Mouse (Mus musculus) lung, postnatal 36 days (tissue): ENCODE measurements at regions not wholly inside any gene's neighbourhood (a gene's known extent, or its start where the extent isn't known, plus 50 kb on each side); places are given as distances from the start of the nearest gene placed in this dataset.
A peak's percentile ranks its signal among the peaks of the same experiment; 100 is the strongest.

ENCODE experiments used
- DNase-seq: peaks from one replicate; pipeline ENCODE4 v3.0.0; 2022; ENCODE audit warnings: mixed read lengths

GRCm38 (mm10) chr10:21740256-21740655, 141.7 kb upstream of the Sgk1 start:
- DNase-seq: no peak

DNA sequence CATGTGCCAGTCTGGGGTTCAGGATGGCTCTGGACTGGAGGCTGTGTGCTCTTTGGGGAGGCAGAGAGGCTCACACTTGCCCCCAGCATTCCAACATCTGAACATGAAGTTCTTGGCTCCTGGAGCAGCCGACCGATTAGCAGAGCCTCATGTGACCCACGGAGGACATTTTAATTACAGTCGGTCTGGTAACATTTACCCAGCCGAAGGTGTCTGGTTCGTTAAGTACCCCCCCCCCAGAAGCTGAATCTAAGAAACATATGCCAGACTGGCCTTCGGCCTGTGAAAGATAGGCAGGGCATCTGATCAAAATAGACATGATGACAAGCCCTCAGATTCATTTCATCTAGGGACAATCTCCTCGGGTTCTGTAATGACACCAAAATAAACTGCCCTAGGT, 140.4 kb upstream of the Sgk1 start:
- no peak for DNase-seq

DNA sequence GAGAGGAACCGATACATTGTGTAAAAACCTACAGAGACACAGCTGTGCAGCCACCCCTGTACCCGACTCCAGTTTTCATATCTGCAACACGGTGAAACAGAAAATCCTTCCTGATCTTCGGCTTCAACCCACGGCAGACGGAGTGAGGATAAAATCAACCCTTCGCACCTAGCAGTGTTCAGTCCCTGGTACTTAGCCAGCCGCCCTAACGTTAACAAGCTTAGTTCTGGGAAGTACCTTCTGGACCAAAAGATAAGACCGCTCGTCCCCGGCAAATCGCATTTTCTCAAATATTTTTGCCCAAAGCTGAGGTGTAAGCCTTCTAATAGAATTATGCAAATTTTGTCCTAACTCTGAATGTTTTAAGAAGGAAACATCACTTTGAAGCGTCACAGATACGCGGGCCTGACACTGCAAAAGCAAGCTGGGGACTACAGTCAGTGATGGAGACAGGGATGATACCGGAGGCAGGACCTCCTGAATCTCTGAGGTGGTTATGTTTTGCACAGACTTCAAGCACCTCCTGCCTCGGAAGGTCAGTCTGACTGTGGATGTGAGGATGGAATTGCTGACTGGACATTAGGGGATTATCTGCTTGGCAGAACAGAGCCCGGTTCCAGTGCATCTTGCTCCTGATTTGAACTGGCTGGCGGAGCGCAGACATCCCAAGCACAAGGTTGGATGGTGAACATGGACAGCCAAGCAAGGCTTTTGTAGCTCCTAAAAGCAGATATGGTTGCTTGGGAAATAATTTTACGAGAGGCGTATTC, 139.8 kb upstream of the Sgk1 start:
- DNase-seq: no peak

GRCm38 (mm10) chr10:21743396-21743795, 138.6 kb upstream of the Sgk1 start:
- peak; percentile 33 for DNase-seq

- no peak for DNase-seq
These were observed 137.5 kb upstream of the Sgk1 start for GRCm38 (mm10) chr10:21744341-21744955.

GRCm38 (mm10) chr10:21745940-21746487, 136.0 kb upstream of the Sgk1 start:
- DNase-seq: no peak

DNA sequence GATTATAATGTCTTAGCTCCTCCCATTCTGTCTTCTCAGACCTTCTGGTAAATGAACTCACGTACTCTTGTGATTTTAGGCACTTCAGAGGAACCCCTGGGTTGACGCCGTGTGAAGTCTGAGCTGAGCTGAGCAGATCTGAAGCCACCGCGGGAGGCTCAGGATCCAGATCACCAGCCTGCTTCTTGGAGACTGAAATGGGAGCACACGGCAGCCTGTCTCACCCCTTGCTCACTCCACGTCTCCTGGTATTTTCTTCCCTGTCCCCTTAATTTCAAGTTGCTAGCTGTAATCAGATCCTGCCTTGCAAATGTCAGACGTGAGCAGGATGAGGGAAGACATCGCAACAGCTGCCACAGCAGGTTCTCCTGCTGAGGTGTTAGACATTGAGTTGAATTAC, 135.3 kb upstream of the Sgk1 start:
- no peak for DNase-seq

DNA sequence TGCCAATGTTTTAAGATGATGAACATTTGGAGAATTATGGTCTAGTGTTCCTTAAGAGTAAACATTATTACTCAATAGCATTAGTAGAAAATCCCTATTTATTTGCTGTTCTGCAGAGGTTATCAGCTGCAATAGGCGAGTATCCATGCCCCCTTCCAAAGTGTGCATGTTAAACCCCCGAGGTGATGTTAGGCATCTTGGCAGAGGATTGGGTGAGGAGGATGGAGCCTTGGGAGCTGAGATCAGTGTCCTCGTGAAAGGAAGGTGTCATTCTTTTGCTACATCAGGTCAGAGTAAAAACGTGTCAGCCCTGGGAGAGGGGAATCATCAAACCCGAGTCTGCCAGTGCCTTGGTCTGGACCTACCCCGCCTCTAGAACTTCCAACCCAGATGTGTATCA, 130.7 kb upstream of the Sgk1 start:
- DNase-seq: no peak

- DNase-seq: no peak
These were observed 129.6 kb upstream of the Sgk1 start for GRCm38 (mm10) chr10:21752392-21752791.

- DNase-seq: no peak
These were observed 127.0 kb upstream of the Sgk1 start for GRCm38 (mm10) chr10:21754763-21755548.

DNA sequence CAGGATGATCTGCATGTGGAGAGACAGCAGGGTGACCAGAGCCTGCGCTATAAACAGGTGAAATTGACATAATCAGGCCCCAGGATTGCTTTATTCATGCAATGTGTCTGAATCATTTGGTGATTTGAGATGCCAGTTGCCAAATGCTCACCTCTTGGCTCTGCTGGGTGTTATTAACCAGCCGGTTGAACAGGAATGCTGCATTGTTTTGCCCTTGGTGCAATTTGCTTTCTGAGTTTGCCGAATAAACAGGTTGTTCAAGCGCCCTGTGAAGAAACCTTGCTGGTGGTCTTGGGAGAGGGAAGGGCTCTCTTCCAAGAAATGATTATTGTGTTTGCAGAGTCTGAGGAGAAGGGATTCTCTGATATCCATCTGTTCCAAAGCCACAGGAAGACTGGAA, 126.3 kb upstream of the Sgk1 start:
- DNase-seq: no peak

- DNase-seq: no peak
These were observed 125.2 kb upstream of the Sgk1 start for GRCm38 (mm10) chr10:21756811-21757210.

GRCm38 (mm10) chr10:21758122-21758521, 123.9 kb upstream of the Sgk1 start:
- no peak for DNase-seq

GRCm38 (mm10) chr10:21762516-21762915, 119.5 kb upstream of the Sgk1 start:
- DNase-seq: no peak

DNA sequence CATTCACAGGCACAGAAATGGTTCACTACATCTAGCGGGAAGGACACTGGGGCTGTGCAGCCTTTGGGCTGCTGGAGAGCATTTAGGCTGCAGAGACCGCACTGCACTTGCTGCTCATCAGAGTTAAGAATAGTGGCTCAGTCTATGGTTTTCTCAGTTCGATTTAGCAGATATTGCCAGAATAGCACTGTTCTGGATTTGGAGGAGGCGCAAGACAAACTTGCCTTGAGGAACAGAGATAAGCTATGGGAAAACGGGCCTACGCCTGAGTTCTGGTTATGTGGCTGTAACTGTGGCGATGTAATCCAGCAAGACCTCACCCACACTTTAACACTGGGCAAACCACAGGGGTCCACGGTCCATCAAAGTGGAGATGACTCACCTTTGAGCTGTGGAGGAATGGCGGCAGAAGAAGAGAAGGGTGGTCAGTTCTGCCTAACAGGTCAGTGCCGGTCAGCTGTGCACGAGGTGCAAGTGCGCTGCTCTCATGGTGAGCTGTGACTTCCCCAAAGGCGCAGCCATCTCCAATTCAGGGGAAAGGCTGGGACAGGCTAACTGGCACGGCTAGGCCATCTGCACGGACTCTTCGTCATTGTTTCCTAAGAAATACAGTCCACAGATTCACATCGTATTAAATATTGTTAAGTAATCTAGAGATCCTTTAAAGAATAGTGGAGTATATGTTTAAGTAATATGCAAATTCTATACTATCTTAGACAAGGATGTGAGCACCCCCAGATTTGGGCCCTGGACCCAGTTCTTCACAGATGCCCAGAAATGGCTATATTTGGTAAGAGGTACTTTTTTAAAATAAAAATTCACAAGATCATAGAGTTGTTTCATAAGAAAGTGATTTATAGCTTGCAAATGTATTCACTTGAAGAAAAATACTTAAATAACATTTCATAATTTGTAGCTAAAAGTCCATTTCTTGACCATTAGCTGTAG, 118.7 kb upstream of the Sgk1 start:
- DNase-seq: no peak

GRCm38 (mm10) chr10:21764090-21764489, 117.9 kb upstream of the Sgk1 start:
- DNase-seq: no peak

DNA sequence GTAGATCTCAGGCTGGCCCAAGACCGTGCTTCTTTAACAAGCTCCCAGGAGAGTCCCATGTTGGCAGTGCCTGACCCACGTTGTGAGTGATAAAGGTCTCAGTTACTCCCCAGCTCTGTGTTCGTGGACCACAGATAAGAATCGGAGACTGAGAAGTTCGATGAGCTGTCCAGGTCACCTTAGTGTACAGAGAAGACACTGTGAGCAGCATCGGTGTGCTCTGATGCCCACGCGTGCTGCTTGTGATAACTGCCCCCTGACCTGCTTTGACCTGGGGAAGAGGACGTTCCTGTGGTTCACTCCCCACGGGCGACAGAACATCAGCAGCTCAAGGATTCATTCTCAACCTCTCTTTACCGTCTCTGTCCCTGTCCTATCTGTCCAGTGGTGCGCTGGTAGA, 117.1 kb upstream of the Sgk1 start:
- no peak for DNase-seq

GRCm38 (mm10) chr10:21773548-21773947, 108.4 kb upstream of the Sgk1 start:
- no peak for DNase-seq

DNA sequence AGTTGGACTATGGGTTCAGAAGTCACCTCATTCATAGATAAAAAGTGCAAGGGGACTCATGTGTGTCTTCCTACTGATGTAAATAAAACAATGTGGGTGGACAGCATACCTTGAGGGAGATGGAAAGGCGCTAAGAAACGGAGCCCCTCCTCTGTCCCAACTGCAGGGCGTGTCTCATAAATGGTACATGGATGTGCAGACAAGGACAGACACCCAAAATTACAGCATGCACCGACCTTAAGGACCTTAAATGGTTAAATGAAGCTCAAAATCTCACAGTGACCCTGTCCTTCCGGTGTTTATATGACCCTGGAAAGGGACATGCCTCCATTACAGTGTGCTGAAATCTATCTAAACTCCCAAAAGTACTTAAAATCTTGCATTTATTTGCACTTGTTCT, 106.5 kb upstream of the Sgk1 start:
- DNase-seq: no peak

DNA sequence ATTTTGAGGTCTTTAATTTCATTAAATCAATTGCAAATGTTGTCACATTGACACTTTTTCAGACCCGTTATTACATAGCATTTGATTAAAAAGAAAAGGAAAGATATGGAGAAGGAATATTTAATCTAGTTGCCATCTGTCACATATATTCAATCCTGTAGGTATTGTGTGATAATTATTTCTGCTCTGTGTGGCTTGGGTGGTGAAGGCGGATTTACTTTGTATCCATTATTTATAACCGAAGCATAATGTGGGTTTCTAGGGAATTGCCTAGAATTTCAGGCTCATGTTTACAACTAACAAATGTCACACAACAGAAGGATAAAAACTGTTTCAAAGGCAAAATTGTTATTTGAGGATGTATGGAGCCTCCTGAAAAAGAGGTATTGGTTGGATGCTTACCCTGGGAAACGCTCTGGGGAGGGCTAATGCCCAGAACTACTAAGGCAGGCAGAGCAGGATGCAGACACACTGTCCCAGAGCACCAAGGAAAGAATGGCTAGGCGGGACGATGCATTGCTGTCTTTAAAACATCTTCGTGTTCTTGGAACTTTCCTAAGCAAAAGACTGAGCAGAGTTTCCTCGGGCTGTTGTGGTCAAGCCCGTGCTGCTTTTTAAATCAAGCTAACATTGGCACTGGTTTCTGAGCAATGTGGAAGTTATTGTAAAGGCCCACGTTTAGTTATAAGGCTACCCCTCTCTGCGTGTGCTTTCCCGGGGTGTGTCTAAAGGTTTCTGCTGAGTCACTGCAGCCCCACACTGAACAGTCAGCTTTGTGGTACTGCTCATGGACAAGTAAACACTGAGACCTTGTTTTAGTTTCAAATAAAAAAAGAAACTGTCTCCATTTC, 105.8 kb upstream of the Sgk1 start:
- DNase-seq: peak; percentile 8

DNA sequence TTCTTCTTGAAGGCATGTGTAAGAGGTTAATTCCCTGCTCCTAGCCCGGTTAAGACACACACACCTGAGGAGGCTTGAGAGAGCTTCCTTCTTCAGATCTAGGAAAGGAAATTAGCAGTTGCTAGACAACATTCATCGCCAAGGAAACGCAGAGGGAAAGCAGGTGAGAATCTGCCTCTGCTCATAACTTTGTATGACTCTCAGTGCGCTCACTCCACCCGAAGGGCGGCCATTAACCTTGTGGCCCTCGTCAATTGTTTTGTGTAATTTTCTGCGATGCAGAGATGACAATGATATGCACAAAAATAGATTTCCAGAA, 105.3 kb upstream of the Sgk1 start:
- no peak for DNase-seq

GRCm38 (mm10) chr10:21777103-21777502, 104.9 kb upstream of the Sgk1 start:
- no peak for DNase-seq
